In genomic region chr13:38204702-38205482, GRCm38 (mm10) we compare ENCODE assay signal across 8 mouse cellular contexts. TPM values are rescaled to one million over a fixed set of nuclear protein-coding genes. Genes with fewer than 3 reads are reported as not detected.
DNase-seq lines count a peak whose midpoint lies in the region; ATAC-seq and TF ChIP-seq lines count a peak whose summit lies in the region.

TSS of gene Snrnp48 (plus strand) at chr13:38204938.

- ATAC-seq in G1E (ENCODE audit: extremely low read depth, insufficient number of reproducible peaks, low FRiP score, poor library complexity, severe bottlenecking) = peak; percentile 84
- peak; percentile 100 for ATAC-seq in forebrain, embryonic 16.5 days
- ATAC-seq in lung, embryonic 14.5 days (ENCODE audit: insufficient read depth) = peak; percentile 99

- peaks cover 13% of the 10 kb centered on the region for H3K27me3 ChIP-seq in G1E (ENCODE audit: insufficient read depth, low read length)
- no peaks in the 10 kb centered on the region for H3K27me3 ChIP-seq in forebrain, embryonic 16.5 days (replicated peaks; ENCODE audit: control insufficient read depth, insufficient read depth, low read length)
- H3K27me3 ChIP-seq in lung, embryonic 14.5 days (ENCODE audit: insufficient read depth, low read length) = no peaks in the 10 kb centered on the region
- no peaks in the 10 kb centered on the region for H3K27me3 ChIP-seq in thymus, adult 2 months (ENCODE audit: control insufficient read depth, insufficient read depth, low read length)

- peak within 1 kb of the TSS; percentile 94 for H3K27ac ChIP-seq in forebrain, embryonic 16.5 days (ENCODE audit: low read length)
- peak within 1 kb of the TSS; percentile 90 for H3K27ac ChIP-seq in layer of hippocampus, adult 2 months
- peak within 1 kb of the TSS; percentile 88 for H3K27ac ChIP-seq in lung, embryonic 14.5 days (ENCODE audit: low read depth)
- H3K27ac ChIP-seq in olfactory bulb, adult 2 months (ENCODE audit: insufficient read depth, low read depth, low read length) = peak within 1 kb of the TSS; percentile 34; the same call in 1 of the 2 replicates
- H3K27ac ChIP-seq in thymus, adult 2 months (ENCODE audit: control insufficient read depth, insufficient read depth, low read length) = no peak within 1 kb of the TSS

- peak; percentile 82 for DNase-seq in G1E (ENCODE audit: low spot score)
- DNase-seq in cerebellum, adult 18-20 months = peak; percentile 89 to 91
- peak; percentile 86 to 87 for DNase-seq in heart, postnatal 36 days
- peak; percentile 87 to 91 for DNase-seq in layer of hippocampus, adult 2 months (ENCODE audit: low spot score in 2 of 2)
- peak; percentile 96 for DNase-seq in lung, embryonic 14.5 days
- DNase-seq in thymus, adult 2 months = peak; percentile 89

- no peaks in the 10 kb centered on the region for H3K9me3 ChIP-seq in G1E (replicated peaks)
- H3K9me3 ChIP-seq in forebrain, embryonic 16.5 days (ENCODE audit: control insufficient read depth, low read length) = no peaks in the 10 kb centered on the region
- H3K9me3 ChIP-seq in lung, embryonic 14.5 days (ENCODE audit: low read depth, low read length) = no peaks in the 10 kb centered on the region

- intact Hi-C loops in heart, postnatal 36 days (cut with DNase I) = loop anchor here (5.0 kb wide), 1 partner anchor 138 kb away; no protein-coding TSS in a partner anchor

- peak within 1 kb of the TSS; percentile 95 for H3K9ac ChIP-seq in forebrain, embryonic 16.5 days (replicated peaks; ENCODE audit: low read depth, low read length)
- H3K9ac ChIP-seq in lung, embryonic 14.5 days = peak within 1 kb of the TSS; percentile 86

- peaks cover 27% of the 10 kb centered on the region for H3K36me3 ChIP-seq in G1E (replicated peaks)
- no peaks in the 10 kb centered on the region for H3K36me3 ChIP-seq in forebrain, embryonic 16.5 days (ENCODE audit: control insufficient read depth, insufficient read depth)
- H3K36me3 ChIP-seq in lung, embryonic 14.5 days (ENCODE audit: insufficient read depth) = peaks cover 12% of the 10 kb centered on the region
- peaks cover 3% of the 10 kb centered on the region; the same call in 1 of the 2 replicates for H3K36me3 ChIP-seq in thymus, adult 2 months (ENCODE audit: control insufficient read depth, insufficient read depth, low read length)

- TF ChIP-seq CTCF in G1E (IDR thresholded peaks at IDR 0.05; ENCODE audit: low read depth, low read length) = no peak
- TF ChIP-seq CTCF in layer of hippocampus, adult 2 months (conservative IDR thresholded peaks at IDR 0.05) = no peak; the same call in 1 of the 2 replicates
- no peak for TF ChIP-seq CTCF in lung, embryonic 14.5 days (IDR thresholded peaks at IDR 0.05; ENCODE audit: low read depth)
- no peak for TF ChIP-seq CTCF in olfactory bulb, adult 2 months (IDR thresholded peaks at IDR 0.05; ENCODE audit: insufficient read depth, low read depth, low read length)
- TF ChIP-seq CTCF in thymus, adult 2 months (IDR thresholded peaks at IDR 0.05; ENCODE audit: borderline replicate concordance, control insufficient read depth, extremely low read depth, insufficient read depth, low read length, poor library complexity) = peak; percentile 60; the same call in 1 of the 2 replicates

- H3K4me2 ChIP-seq in forebrain, embryonic 16.5 days (ENCODE audit: low read length) = peak within 1 kb of the TSS; percentile 69
- peak within 1 kb of the TSS; percentile 71 for H3K4me2 ChIP-seq in lung, embryonic 14.5 days

- H3K4me1 ChIP-seq in G1E (ENCODE audit: insufficient read depth, low read depth, low read length) = peaks cover 44% of the 10 kb centered on the region
- peaks cover 9% of the 10 kb centered on the region for H3K4me1 ChIP-seq in forebrain, embryonic 16.5 days (replicated peaks; ENCODE audit: control insufficient read depth, insufficient read depth, low read length)
- H3K4me1 ChIP-seq in lung, embryonic 14.5 days (ENCODE audit: insufficient read depth) = peaks cover 7% of the 10 kb centered on the region
- H3K4me1 ChIP-seq in olfactory bulb, adult 2 months (ENCODE audit: control insufficient read depth, insufficient read depth, low read length) = no peaks in the 10 kb centered on the region
- no peaks in the 10 kb centered on the region for H3K4me1 ChIP-seq in thymus, adult 2 months (replicated peaks; ENCODE audit: control insufficient read depth, insufficient read depth, low read length)

- H3K4me3 ChIP-seq in G1E (ENCODE audit: low read depth, low read length) = peak within 1 kb of the TSS; percentile 95
- H3K4me3 ChIP-seq in forebrain, embryonic 16.5 days (replicated peaks; ENCODE audit: low read length) = peak within 1 kb of the TSS; percentile 98
- peak within 1 kb of the TSS; percentile 81 for H3K4me3 ChIP-seq in layer of hippocampus, adult 2 months
- H3K4me3 ChIP-seq in lung, embryonic 14.5 days (ENCODE audit: low read depth, low read length) = peak within 1 kb of the TSS; percentile 94
- H3K4me3 ChIP-seq in olfactory bulb, adult 2 months (ENCODE audit: insufficient read depth, low read depth, low read length) = peak within 1 kb of the TSS; percentile 81
- H3K4me3 ChIP-seq in thymus, adult 2 months (ENCODE audit: control insufficient read depth, insufficient read depth, low read length) = peak within 1 kb of the TSS; percentile 78

- under 1% methylated on average over 59 of the region's 59 CpGs for WGBS in forebrain, embryonic 16.5 days
- under 1% methylated on average over 59 of the region's 59 CpGs for WGBS in lung, embryonic 14.5 days
- WGBS in olfactory bulb, adult 2 months = under 1% methylated on average over 59 of the region's 59 CpGs
- WGBS in thymus, adult 2 months = under 1% methylated on average over 59 of the region's 59 CpGs

- TF ChIP-seq POLR2A in olfactory bulb, adult 2 months (IDR thresholded peaks at IDR 0.05; ENCODE audit: insufficient read depth, low read depth, low read length) = peak; percentile 91
- peak; percentile 73 for TF ChIP-seq POLR2A in thymus, adult 2 months (IDR thresholded peaks at IDR 0.05; ENCODE audit: control insufficient read depth, extremely low read depth, insufficient read depth, low read length, poor library complexity)

RNA-seq across cellular contexts. Expression of gene Snrnp48, which starts in this region (rescaled TPM):
- total RNA-seq in G1E (2014; fragmentation: Nextera tagmentation) (82.2 and 93.3 TPM in 2 replicates), G1E (2017) (85.6 and 114 TPM in 2 replicates)
- 58.5 and 64.1 TPM in 2 replicates for polyA plus RNA-seq in G1E (2012)
- polyA plus RNA-seq in forebrain, embryonic 16.5 days (2015; fragmentation: Nextera tagmentation; extraction: Ambion mirVana) = 28.7 and 29.5 TPM in 2 replicates
- total RNA-seq in heart, postnatal 36 days (2021) = 10 to 100 TPM in 1 of 2 experiments, 1 to 10 TPM in 1; 9.8 to 11.4 TPM
- 10 to 100 TPM; 23.1 to 26.9 TPM for total RNA-seq in layer of hippocampus, adult 2 months (2021)
- polyA plus RNA-seq in lung, embryonic 14.5 days (2014; fragmentation: Nextera tagmentation; extraction: Ambion mirVana) = 39.1 and 40.5 TPM in 2 replicates
- polyA plus RNA-seq in olfactory bulb, adult 2 months (2012; ENCODE audit: insufficient read depth, insufficient read length, low replicate concordance, missing spikeins) = not detected in 2 replicates
- polyA plus RNA-seq in thymus, adult 2 months (2012; rRNA removed) = 65.1 and 69.5 TPM in 2 replicates
